17 mouse cellular contexts compared by ENCODE assay signal in the genomic region with DNA sequence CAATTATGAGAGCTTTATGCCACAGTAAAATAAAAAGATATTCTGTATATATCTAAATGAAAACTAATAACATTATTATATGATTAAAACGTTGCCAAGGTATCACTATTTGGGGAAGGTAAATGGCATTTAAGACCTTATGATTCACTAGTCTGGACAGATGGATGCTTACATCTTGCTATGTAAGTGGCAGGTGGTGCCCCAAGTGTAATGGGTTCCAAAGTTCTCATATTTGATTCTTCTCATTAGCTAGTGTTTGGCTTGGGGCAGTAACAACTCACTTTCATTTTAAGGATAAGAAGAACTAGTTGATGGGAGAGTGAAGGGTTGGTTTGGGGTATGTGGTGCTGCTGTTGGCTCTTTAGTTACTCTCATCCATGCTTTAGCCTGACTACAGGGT.
DNase-seq lines count a peak whose midpoint lies in the region; TF ChIP-seq lines count a peak whose summit lies in the region.
"Had no signal": no experiment of that assay in that cellular context is flagged by ENCODE, and none has a peak within 500 bp of the region (broad histone marks: within the 10 kb centered on the region; RNA-seq: fewer than 3 reads in every experiment).

No protein-coding gene starts in this region.

- no peak overlapping the region for H3K4me3 ChIP-seq in layer of hippocampus, adult 2 months
- H3K4me3 ChIP-seq: embryonic facial prominence, embryonic 13.5 days; embryonic facial prominence, embryonic 15.5 days; erythroblast, embryonic 14.5 days; forebrain, embryonic 10.5 days; forebrain, embryonic 12.5 days had no signal

- no peak for TF ChIP-seq CTCF in layer of hippocampus, adult 2 months (conservative IDR thresholded peaks at IDR 0.05)

- DNase-seq in cerebellum, adult 11-12 months: peak; percentile 46
- no peak for DNase-seq in cerebellum, postnatal 4 days (ENCODE audit: low spot score in 2 of 2)
- DNase-seq in cerebellum, adult 9-10 months: peak; percentile 72
- DNase-seq in cerebellum, postnatal 10 days: no peak
- DNase-seq in layer of hippocampus, adult 2 months (ENCODE audit: low spot score in 2 of 2): no peak
- DNase-seq in layer of hippocampus, adult 9-10 months (ENCODE audit: low spot score): no peak
- DNase-seq in brain, adult 2 months (ENCODE audit: low read depth, low spot score): peak; percentile 44
- DNase-seq: adrenal gland, adult 8-10 months; adrenal gland, postnatal 14 days; adrenal gland, postnatal 36 days; B cell, adult 2 months; embryo, embryonic 11 days had no signal

- peak overlapping the region; percentile 29; the same call in 1 of the 2 replicates for H3K27ac ChIP-seq in layer of hippocampus, adult 2 months
- H3K27ac ChIP-seq: embryonic facial prominence, embryonic 13.5 days; embryonic facial prominence, embryonic 15.5 days; forebrain, embryonic 10.5 days; forebrain, embryonic 12.5 days had no signal

Comparison
In these comparisons a context has a peak if more than half of its experiments do, and no peak if none do; other contexts are left out.
1. DNase-seq: peak in cerebellum, adult 11-12 months (single experiment), cerebellum, adult 9-10 months (single experiment) and brain, adult 2 months (single experiment); none in cerebellum, postnatal 4 days (0 of 2), cerebellum, postnatal 10 days (0 of 2), layer of hippocampus, adult 2 months (0 of 2) and layer of hippocampus, adult 9-10 months (single experiment).